In genomic region chr2:75246082-75246743, GRCm38 (mm10) we compare ENCODE assay signal across 9 mouse cellular contexts.
DNase-seq lines count a peak whose midpoint lies in the region; ATAC-seq and TF ChIP-seq lines count a peak whose summit lies in the region.
"Had no signal": no experiment of that assay in that cellular context is flagged by ENCODE, and none has a peak within 500 bp of the region (broad histone marks: within the 10 kb centered on the region; RNA-seq: fewer than 3 reads in every experiment).

No protein-coding gene starts in this region.

- peak overlapping the region; percentile 44 for H3K4me2 ChIP-seq in hindbrain, embryonic 15.5 days

- peak; percentile 77 for ATAC-seq in hindbrain, embryonic 15.5 days (ENCODE audit: low FRiP score, low read depth)
- ATAC-seq in erythroblast, adult 5-6 weeks (replicated peaks; ENCODE audit: low FRiP score, poor library complexity, severe bottlenecking) = no peak

- no peak for TF ChIP-seq CTCF in gastrocnemius, adult 2 months (IDR thresholded peaks at IDR 0.05)

- intact Hi-C loops in gastrocnemius, adult 2 months (cut with DNase I) = no loop called here

- peak overlapping the region; percentile 63 for H3K27ac ChIP-seq in gastrocnemius, adult 2 months
- H3K27ac ChIP-seq in hindbrain, embryonic 15.5 days (replicated peaks) = peak overlapping the region; percentile 70

- 9% methylated on average over 12 of the region's 12 CpGs for WGBS in hindbrain, embryonic 15.5 days

- no peaks in the 10 kb centered on the region for H3K36me3 ChIP-seq in hindbrain, embryonic 15.5 days

- peaks cover 29% of the 10 kb centered on the region for H3K4me1 ChIP-seq in hindbrain, embryonic 15.5 days (replicated peaks)
- H3K4me1 ChIP-seq: megakaryocyte, embryonic 14.5 days had no signal

- no peak overlapping the region for H3K9ac ChIP-seq in hindbrain, embryonic 15.5 days

- no peaks in the 10 kb centered on the region for H3K9me3 ChIP-seq in hindbrain, embryonic 15.5 days
- H3K9me3 ChIP-seq: megakaryocyte, embryonic 14.5 days had no signal

- H3K27me3 ChIP-seq in hindbrain, embryonic 15.5 days = no peaks in the 10 kb centered on the region
- H3K27me3 ChIP-seq: megakaryocyte, embryonic 14.5 days had no signal

- no peak for DNase-seq in gastrocnemius, adult 2 months
- no peak for DNase-seq in gastrocnemius, postnatal 4 days (ENCODE audit: low spot score in 2 of 2)
- peak; percentile 59 for DNase-seq in retina, postnatal 1 day
- no peak for DNase-seq in retina, embryonic 14.5 days (ENCODE audit: low spot score)
- DNase-seq in skeletal muscle tissue, adult 2 months (ENCODE audit: low read depth, low spot score) = peak; percentile 21
- no peak for DNase-seq in adrenal gland, postnatal 36 days

- H3K4me3 ChIP-seq in gastrocnemius, adult 2 months = no peak overlapping the region
- 0 out of 2 replicates have a peak overlapping the region, but pooled peaks have one; percentile 7 for H3K4me3 ChIP-seq in hindbrain, embryonic 15.5 days
- H3K4me3 ChIP-seq: megakaryocyte, embryonic 14.5 days had no signal

Comparison
In these comparisons a context has a peak if more than half of its experiments do, and no peak if none do; other contexts are left out.
1. DNase-seq: peak in retina, postnatal 1 day (single experiment) and skeletal muscle tissue, adult 2 months (single experiment); none in gastrocnemius, adult 2 months (single experiment), gastrocnemius, postnatal 4 days (0 of 2), retina, embryonic 14.5 days (single experiment) and adrenal gland, postnatal 36 days (0 of 2).